Mouse (Mus musculus) olfactory bulb, adult 2 months (tissue): ENCODE measurements around the gene Rbm3. TPM values are rescaled to one million over a fixed set of nuclear protein-coding genes. Genes with fewer than 3 reads are reported as not detected.

Source experiments
- H3K27ac ChIP-seq: fragments of 200-500 bp; 2 replicates; pipeline ENCODE4 v1.5.1; 2012; ENCODE audit warnings: low read depth, low read length; ENCODE audit not compliant: insufficient read depth
- H3K4me1 ChIP-seq: fragments of 200-500 bp; 2 replicates; pipeline ENCODE4 v1.6.1; 2012; ENCODE audit warnings: low read length; ENCODE audit not compliant: control insufficient read depth, insufficient read depth
- H3K4me3 ChIP-seq: fragments of 200-500 bp; 2 replicates; pipeline ENCODE4 v1.5.1; 2012; ENCODE audit warnings: mild to moderate bottlenecking, low read depth, low read length, moderate library complexity; ENCODE audit not compliant: insufficient read depth
- CTCF ChIP-seq: fragments of 200-500 bp; IDR thresholded peaks from 2 replicates; pipeline ENCODE4 v1.5.1; 2012; ENCODE audit warnings: low read depth, mild to moderate bottlenecking, low read length, moderate library complexity; ENCODE audit not compliant: insufficient read depth
- POLR2A ChIP-seq: fragments of 200-500 bp; IDR thresholded peaks from 2 replicates; pipeline ENCODE4 v1.6.1; 2012; ENCODE audit warnings: mild to moderate bottlenecking, low read depth, low read length, moderate library complexity; ENCODE audit not compliant: insufficient read depth
- WGBS: fragments of 180-500 bp; shearing (Covaris S2); methylation state at CpG from one replicate; pipeline ENCODE4 v1.1.7; 2018; 5-methylcytosine and 5-hydroxymethylcytosine counted together
- polyA plus RNA-seq: library from polyadenylated mRNA; stranded (reverse); fragments of >200 nt; gene quantifications from 2 replicates; pipeline ENCODE4 v1.2.4, GENCODE M21; 2012; ENCODE audit warnings: low replicate concordance; ENCODE audit not compliant: missing spikeins, insufficient read depth, insufficient read length

The Rbm3 gene
- polyA plus RNA-seq, 1 experiment = 332 TPM

DNA sequence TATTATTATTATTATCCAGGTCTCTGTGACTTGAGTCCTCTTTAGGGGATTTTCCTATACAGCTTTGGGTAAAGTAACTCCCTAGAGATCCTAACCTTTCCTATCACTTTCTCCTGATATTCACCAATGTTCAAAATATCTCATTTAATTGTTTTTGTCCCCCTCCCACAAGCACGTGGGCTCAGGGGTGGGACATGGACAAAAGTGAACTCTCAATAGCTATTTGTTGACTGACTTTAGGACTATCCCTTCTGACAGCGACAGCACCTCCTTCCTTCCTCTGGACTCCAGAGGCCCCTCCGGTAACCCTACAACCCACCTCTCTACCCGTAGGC lies 29.5 kb upstream of the Rbm3 start:
- TF ChIP-seq POLR2A = no peak
- TF ChIP-seq CTCF = no peak
- Histone ChIP-seq H3K4me3 (peak overlapping the region; percentile 91), H3K27ac (no peak overlapping the region), H3K4me1 (no peaks in the 10 kb centered on the region)
- WGBS = 15% methylated on average over 4 of the region's 4 CpGs

DNA sequence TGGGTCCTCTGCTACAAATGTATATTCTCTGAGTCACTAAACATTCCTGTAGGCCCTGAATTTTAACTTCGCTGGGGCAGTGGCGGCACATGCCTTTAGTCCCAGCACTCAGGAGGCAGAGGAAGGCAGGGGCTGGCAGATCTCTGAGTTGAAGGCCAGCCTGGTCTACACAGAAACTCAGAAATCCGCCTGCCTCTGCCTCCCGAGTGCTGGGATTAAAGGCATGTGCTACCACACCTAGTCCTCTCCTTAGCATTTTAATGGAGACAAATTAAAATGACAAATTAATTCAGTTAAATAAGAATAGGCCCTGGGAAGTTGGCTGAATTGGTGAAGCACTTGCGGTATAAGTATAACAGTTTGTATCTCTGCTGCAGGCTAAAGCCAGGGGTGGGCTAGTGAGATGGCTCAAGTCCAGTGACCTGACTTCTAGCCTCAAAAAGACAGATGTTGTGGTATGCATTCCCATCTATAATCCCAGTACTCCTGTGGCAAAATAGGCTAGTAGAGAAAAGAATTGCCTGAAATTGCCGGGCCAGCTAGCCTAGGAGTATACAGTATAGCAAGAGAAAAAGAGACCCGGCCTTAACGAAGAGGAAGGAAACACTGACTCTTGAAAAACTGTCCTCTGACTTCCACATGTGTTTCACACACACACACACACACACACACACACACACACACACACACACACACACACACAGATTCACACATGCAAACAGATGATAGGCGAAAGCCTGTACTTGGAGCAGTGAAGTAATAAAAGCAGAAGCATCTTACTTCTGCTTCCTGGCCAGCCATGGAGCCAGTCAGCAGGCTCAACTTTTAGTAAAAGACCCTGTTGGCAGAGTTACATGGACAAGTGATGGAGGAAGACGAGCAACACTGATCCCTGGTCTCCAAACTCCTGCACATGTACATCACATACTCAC lies 22.3 kb upstream of the Rbm3 start:
- Histone ChIP-seq H3K4me3 (no peak overlapping the region), H3K4me1 (no peaks in the 10 kb centered on the region), H3K27ac (no peak overlapping the region)
- WGBS = 93% methylated on average over 10 of the region's 10 CpGs
- TF ChIP-seq CTCF = no peak
- TF ChIP-seq POLR2A = no peak

DNA sequence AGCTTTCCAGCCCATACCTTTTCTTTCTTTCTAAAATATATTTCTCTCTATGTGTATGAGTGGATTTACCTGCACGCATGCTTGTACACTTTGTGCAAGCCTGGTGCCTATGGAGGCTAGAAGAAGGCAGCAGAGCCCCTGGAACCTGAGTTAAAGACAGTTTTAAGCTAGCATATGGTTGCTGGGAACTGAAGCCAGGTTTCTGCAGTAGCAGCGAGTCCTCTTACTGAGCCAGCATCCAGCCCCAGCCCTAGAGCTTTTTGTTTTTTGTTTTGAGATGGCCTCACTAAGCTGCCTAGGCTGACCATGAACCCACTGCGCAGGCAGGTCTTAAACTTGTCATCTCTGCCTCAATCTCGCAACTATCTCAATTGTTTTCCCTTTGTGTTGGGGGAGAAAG lies 18.8 kb upstream of the Rbm3 start:
- no peak overlapping the region for H3K27ac ChIP-seq
- 91% methylated on average over 4 of the region's 4 CpGs for WGBS
- H3K4me1 ChIP-seq = no peaks in the 10 kb centered on the region
- no peak overlapping the region for H3K4me3 ChIP-seq
- TF ChIP-seq POLR2A (no peak), CTCF (no peak)

DNA sequence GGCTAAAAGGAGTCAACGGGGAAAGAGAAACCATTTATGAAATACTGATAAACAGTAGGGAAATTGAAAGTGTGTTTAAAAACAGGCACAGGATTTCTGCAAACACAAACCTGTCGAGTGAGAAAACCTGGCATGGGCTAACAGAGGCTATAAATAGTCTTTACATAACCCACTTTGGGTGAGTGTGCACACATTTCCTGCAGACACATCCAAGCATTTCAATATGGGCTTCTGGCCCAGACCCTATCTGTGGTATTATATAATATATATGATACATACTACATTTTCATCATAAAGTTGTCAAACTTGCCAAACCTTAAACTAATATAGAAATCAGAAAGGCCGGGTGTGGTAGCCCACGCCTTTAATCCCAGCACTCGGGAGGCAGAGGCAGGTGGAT lies 17.4 kb upstream of the Rbm3 start:
- Histone ChIP-seq H3K4me3 (no peak overlapping the region), H3K4me1 (no peaks in the 10 kb centered on the region), H3K27ac (no peak overlapping the region)
- TF ChIP-seq CTCF = no peak
- TF ChIP-seq POLR2A = no peak
- 78% methylated on average over 5 of the region's 5 CpGs for WGBS

DNA sequence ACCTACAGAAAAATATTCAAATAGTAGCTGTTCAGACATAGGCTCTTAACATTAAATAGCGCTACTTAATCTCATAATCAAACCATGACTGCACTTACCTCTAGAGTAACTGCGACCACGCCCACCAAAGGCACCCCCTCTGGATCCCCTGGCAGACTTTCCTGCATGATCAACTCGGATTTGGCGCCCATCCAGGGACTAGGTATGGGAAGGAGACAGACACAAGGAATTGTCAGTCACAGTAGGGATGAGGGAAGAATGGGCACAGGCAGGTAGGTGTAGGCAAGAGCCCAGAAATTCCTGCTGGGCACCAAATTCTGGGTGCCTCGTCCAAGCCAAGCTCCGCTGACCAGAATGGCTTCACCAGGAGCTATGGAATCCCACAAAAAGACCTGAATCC lies 1.9 kb downstream of the Rbm3 start:
- Histone ChIP-seq H3K4me3 (no peak overlapping the region; the same call in 1 of the 2 replicates), H3K27ac (no peak overlapping the region), H3K4me1 (peaks cover 8% of the 10 kb centered on the region; the same call in 1 of the 2 replicates)
- 66% methylated on average over 7 of the region's 7 CpGs for WGBS
- TF ChIP-seq POLR2A = no peak
- TF ChIP-seq CTCF = no peak

DNA sequence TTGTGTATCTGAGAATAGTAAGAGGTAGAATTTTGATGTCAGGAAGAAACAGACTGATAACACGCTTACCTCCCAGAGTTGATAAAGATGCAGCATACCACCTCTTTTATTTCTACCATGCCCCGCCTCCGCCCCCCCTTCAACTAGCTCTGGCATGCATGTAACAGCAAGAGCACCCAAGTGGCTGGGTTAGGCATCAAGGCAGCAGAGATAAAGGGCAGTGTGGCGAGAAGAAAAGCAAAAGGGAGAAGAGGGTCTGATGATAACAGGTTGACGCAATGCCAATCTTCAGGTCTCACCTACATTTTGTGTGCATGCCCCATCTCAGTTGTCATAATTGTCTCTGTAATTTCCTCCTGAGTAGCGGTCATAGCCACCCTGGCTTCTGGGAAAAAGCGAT lies 2.7 kb downstream of the Rbm3 start:
- no peak overlapping the region for H3K4me3 ChIP-seq
- H3K27ac ChIP-seq = no peak overlapping the region
- 77% methylated on average over 7 of the region's 7 CpGs for WGBS
- H3K4me1 ChIP-seq = peaks cover 8% of the 10 kb centered on the region; the same call in 1 of the 2 replicates
- TF ChIP-seq POLR2A (no peak), CTCF (no peak)

DNA sequence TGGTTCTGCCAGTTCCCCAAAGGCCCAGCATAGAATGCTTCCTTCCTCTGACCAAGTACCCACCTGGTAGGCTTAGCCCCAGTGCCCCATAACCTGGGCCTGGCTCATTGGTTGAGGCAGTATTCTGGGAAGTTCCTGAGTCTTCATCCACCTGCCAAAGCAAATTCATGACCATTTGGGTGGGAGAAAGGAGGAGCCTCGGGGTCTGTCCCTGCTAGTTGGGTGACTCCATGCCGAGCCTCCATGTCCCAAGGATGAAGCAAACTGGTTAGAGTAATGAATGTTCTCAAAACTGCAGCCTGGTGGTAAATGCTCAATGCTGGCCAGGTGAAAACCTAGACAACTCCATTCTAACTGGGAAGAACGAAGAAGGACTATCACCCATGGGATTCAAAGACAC lies 4.6 kb downstream of the Rbm3 start:
- WGBS = 73% methylated on average over 3 of the region's 3 CpGs
- Histone ChIP-seq H3K4me3 (no peak overlapping the region), H3K27ac (no peak overlapping the region), H3K4me1 (peaks cover 8% of the 10 kb centered on the region; the same call in 1 of the 2 replicates)
- no peak for TF ChIP-seq CTCF
- TF ChIP-seq POLR2A = no peak

DNA sequence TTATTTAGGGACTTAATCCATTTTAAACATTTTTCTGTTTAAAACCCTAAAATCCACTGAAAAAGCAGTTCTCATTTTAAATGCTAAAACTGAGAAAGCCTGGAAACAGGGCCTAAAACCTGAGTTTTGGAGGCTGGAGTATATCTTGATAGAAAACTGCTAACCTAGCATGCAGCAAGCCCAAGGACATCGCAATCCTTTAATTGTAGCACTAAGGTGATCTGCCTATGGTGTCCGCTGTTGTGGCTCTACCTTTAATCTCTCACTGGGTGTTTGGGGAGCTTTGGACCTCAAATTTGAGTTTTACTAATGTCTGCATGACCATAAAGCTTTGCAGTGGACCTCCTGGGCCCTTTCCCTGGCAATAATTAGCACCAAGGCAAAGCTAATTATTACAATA lies 5.2 kb downstream of the Rbm3 start:
- 92% methylated on average over 2 of the region's 2 CpGs for WGBS
- TF ChIP-seq POLR2A (no peak), CTCF (no peak)
- Histone ChIP-seq H3K4me1 (peaks cover 8% of the 10 kb centered on the region; the same call in 1 of the 2 replicates), H3K27ac (no peak overlapping the region), H3K4me3 (no peak overlapping the region)

DNA sequence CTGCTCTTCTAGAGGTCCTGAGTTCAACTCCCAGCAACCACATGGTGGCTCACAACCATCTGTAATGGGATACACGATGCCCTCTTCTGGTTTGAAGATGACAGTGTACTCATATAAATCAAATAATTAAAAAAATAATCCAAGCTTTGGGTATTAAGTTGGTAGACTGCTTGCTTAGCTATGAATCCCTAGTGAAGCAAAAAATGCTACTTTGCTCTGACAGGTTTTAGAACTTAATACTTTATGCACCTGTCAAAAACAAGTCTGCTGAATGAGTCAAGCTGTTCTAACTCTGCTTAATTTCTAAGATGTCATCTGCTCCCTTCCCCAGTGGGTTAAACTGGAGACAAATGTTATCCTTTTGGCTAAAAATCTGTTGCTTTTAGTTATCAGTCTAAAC lies 6.2 kb downstream of the Rbm3 start:
- Histone ChIP-seq H3K4me3 (no peak overlapping the region), H3K4me1 (peaks cover 8% of the 10 kb centered on the region; the same call in 1 of the 2 replicates), H3K27ac (no peak overlapping the region)
- 38% methylated on average over 1 of the region's 1 CpGs for WGBS
- no peak for TF ChIP-seq CTCF
- TF ChIP-seq POLR2A = no peak
